Mouse (Mus musculus) hindbrain, embryonic 12.5 days (tissue): ENCODE measurements around the gene Atp1a1. TPM values are rescaled to one million over a fixed set of nuclear protein-coding genes. Genes with fewer than 3 reads are reported as not detected.
A peak's percentile ranks its signal among the peaks of the same experiment; 100 is the strongest.

Source experiments
- ATAC-seq: fragments of 200-750 bp; cut with Nextera tagmentation; 2 replicates; pipeline ENCODE4 v1.8.0; 2017; ENCODE audit warnings: moderate TSS enrichment; ENCODE audit not compliant: low FRiP score
- H3K27ac ChIP-seq: fragments of 300-500 bp; sonication (generic); 2 replicates; pipeline ENCODE4 v1.5.1; 2016; ENCODE audit warnings: mild to moderate bottlenecking
- H3K27me3 ChIP-seq: fragments of 300-500 bp; sonication (generic); 2 replicates; pipeline ENCODE4 v1.6.1; 2016; ENCODE audit warnings: mild to moderate bottlenecking
- H3K36me3 ChIP-seq: fragments of 300-500 bp; sonication (generic); 2 replicates; pipeline ENCODE4 v1.6.1; 2016; ENCODE audit warnings: mild to moderate bottlenecking
- H3K4me1 ChIP-seq: fragments of 300-500 bp; sonication (generic); 2 replicates; pipeline ENCODE4 v1.6.1; 2016
- H3K4me2 ChIP-seq: fragments of 300-500 bp; sonication (generic); replicated peaks from 2 replicates; pipeline ENCODE4 v1.6.1; 2016; ENCODE audit warnings: mild to moderate bottlenecking
- H3K4me3 ChIP-seq: fragments of 300-500 bp; sonication (generic); 2 replicates; pipeline ENCODE4 v1.5.1; 2016; ENCODE audit warnings: mild to moderate bottlenecking
- H3K9ac ChIP-seq: fragments of 300-500 bp; sonication (generic); 2 replicates; pipeline ENCODE4 v1.6.1; 2016; ENCODE audit warnings: mild to moderate bottlenecking, moderate library complexity
- H3K9me3 ChIP-seq: fragments of 300-500 bp; sonication (generic); replicated peaks from 2 replicates; pipeline ENCODE4 v1.6.1; 2016; ENCODE audit warnings: mild to moderate bottlenecking
- WGBS: fragments of 180-500 bp; shearing (Covaris S2); methylation state at CpG from one replicate; pipeline ENCODE4 v1.1.7; 2016; 5-methylcytosine and 5-hydroxymethylcytosine counted together
- polyA plus RNA-seq: library from polyadenylated mRNA; unstranded; fragments of >200 nt; fragmentation: Nextera tagmentation; extraction: Ambion mirVana; gene quantifications from 2 replicates; pipeline ENCODE4 v1.2.1, GENCODE M21; 2016

The Atp1a1 gene
- polyA plus RNA-seq, 1 experiment from 2014 or later = 63.0 TPM

- H3K9me3 ChIP-seq = no peaks in the 10 kb centered on the region
- H3K4me3 ChIP-seq = no peak overlapping the region
- 83% methylated on average over 7 of the region's 7 CpGs for WGBS
- H3K27ac ChIP-seq = no peak overlapping the region
- ATAC-seq = no peak
- no peaks in the 10 kb centered on the region for H3K36me3 ChIP-seq
- peaks cover 29% of the 10 kb centered on the region for H3K4me1 ChIP-seq
- no peak overlapping the region for H3K4me2 ChIP-seq
- H3K9ac ChIP-seq = no peak overlapping the region
- no peaks in the 10 kb centered on the region for H3K27me3 ChIP-seq
Measured at GRCm38 (mm10) chr3:101606861-101607455, 2.5 kb upstream of the Atp1a1 start.

- Histone ChIP-seq H3K9me3 (no peaks in the 10 kb centered on the region), H3K36me3 (no peaks in the 10 kb centered on the region), H3K27me3 (no peaks in the 10 kb centered on the region), H3K9ac (no peak overlapping the region), H3K4me3 (no peak overlapping the region), H3K27ac (no peak overlapping the region), H3K4me2 (no peak overlapping the region), H3K4me1 (peaks cover 30% of the 10 kb centered on the region)
- WGBS = 68% methylated on average over 2 of the region's 2 CpGs
- no peak for ATAC-seq
Measured at GRCm38 (mm10) chr3:101605721-101606120, 1.2 kb upstream of the Atp1a1 start.

DNA sequence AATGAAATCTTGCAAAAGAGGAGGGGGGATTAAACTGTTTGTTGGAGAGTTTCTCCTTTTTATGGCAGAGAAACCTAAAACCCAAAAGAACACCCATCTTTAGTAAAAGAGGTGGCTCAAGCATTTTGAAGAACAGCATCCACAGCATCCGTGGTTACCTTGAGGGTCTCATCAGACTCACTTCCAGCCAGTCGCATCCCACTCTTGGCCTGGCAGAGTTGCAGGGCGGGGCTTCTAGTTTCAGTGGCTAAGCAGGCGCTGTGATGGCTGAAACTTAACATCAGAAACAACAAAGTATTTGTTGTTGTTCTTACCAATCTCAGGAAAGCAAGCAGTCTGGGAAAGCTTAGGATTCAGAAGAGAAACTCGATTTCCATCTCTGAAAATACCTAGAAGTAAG, 807 bp upstream of the Atp1a1 start:
- peak overlapping the region; percentile 96 for H3K27ac ChIP-seq
- WGBS = 20% methylated on average over 5 of the region's 5 CpGs
- no peaks in the 10 kb centered on the region for H3K27me3 ChIP-seq
- peak overlapping the region; percentile 85 for H3K4me3 ChIP-seq
- H3K4me1 ChIP-seq = peaks cover 34% of the 10 kb centered on the region
- no peaks in the 10 kb centered on the region for H3K9me3 ChIP-seq
- ATAC-seq = no peak
- H3K4me2 ChIP-seq = peak overlapping the region; percentile 63
- no peaks in the 10 kb centered on the region for H3K36me3 ChIP-seq
- peak overlapping the region; percentile 91; the same call in 1 of the 2 replicates for H3K9ac ChIP-seq

GRCm38 (mm10) chr3:101603661-101604549, 579 bp downstream of the Atp1a1 start:
- no peaks in the 10 kb centered on the region for H3K36me3 ChIP-seq

DNA sequence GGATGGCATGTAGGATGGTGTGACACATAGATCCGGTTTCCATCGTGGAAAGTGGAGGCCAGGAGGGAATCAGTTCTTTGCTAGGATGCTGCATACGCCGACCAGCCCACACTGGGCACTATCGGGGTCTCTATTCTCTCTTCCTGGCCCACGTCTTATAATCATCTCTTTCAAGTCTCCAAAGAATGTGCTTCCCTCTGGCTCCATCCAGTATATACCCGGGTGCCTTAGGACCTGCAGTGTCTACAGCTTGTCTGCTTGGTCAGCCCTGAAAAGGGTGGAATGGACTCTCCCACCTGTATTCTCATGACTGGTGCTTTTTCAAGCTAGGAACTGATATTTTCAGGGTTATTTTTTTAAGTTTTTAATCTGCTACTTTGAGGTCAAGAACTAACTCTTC, 1.3 kb downstream of the Atp1a1 start:
- no peak for ATAC-seq
- no peaks in the 10 kb centered on the region for H3K27me3 ChIP-seq
- WGBS = 38% methylated on average over 7 of the region's 7 CpGs
- H3K27ac ChIP-seq = peak overlapping the region; percentile 96
- H3K4me1 ChIP-seq = peaks cover 54% of the 10 kb centered on the region
- H3K4me3 ChIP-seq = peak overlapping the region; percentile 85
- peak overlapping the region; percentile 91 for H3K9ac ChIP-seq
- no peaks in the 10 kb centered on the region for H3K36me3 ChIP-seq
- H3K4me2 ChIP-seq = peak overlapping the region; percentile 63
- H3K9me3 ChIP-seq = no peaks in the 10 kb centered on the region

More at GRCm38 (mm10) chr3:101603661-101604549, 579 bp downstream of the Atp1a1 start:
- no peaks in the 10 kb centered on the region for H3K27me3 ChIP-seq
- peak overlapping the region; percentile 91 for H3K9ac ChIP-seq
- H3K27ac ChIP-seq = peak overlapping the region; percentile 96
- under 1% methylated on average over 41 of the region's 68 CpGs for WGBS
- peak; percentile 86 for ATAC-seq
- peak overlapping the region; percentile 63 for H3K4me2 ChIP-seq
- H3K4me3 ChIP-seq = peak overlapping the region; percentile 85
- H3K9me3 ChIP-seq = no peaks in the 10 kb centered on the region
- H3K4me1 ChIP-seq = peaks cover 47% of the 10 kb centered on the region

DNA sequence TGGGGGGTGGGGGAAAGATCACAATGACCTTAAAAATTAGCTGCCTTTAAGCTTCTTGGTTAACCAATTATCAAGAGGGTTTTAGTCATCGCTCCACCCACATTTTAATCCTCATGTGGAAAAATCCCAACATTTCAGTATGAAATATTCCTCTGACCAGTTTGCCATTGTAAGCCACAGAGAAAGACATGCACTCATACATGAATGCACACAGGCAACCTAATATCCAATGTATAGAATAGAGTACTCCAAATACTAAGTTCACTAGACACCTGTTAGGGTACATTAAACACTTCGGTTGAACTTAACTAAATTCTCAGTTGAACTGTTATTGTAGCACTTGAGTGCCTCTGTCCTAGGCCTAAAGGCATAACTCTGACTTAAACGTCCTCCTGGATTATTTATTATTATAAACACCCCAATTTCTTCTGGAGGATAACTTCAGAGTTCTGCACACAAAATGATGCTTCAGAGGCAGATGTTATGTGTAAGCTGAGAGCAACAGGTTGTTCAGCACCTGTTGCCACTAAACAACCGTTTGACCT, 1.9 kb downstream of the Atp1a1 start:
- no peaks in the 10 kb centered on the region for H3K36me3 ChIP-seq
- H3K4me2 ChIP-seq = peak overlapping the region; percentile 63
- H3K4me1 ChIP-seq = peaks cover 59% of the 10 kb centered on the region
- WGBS = 74% methylated on average over 4 of the region's 4 CpGs
- peak overlapping the region; percentile 85 for H3K4me3 ChIP-seq
- no peak overlapping the region for H3K9ac ChIP-seq
- ATAC-seq = no peak
- no peaks in the 10 kb centered on the region for H3K27me3 ChIP-seq
- H3K9me3 ChIP-seq = no peaks in the 10 kb centered on the region
- no peak overlapping the region for H3K27ac ChIP-seq

GRCm38 (mm10) chr3:101601687-101602086, 2.8 kb downstream of the Atp1a1 start:
- no peak for ATAC-seq
- Histone ChIP-seq H3K9ac (no peak overlapping the region), H3K27ac (no peak overlapping the region), H3K9me3 (no peaks in the 10 kb centered on the region), H3K36me3 (no peaks in the 10 kb centered on the region), H3K4me2 (peak overlapping the region; percentile 63), H3K4me3 (no peak overlapping the region), H3K4me1 (peaks cover 67% of the 10 kb centered on the region), H3K27me3 (no peaks in the 10 kb centered on the region)
- WGBS = 49% methylated on average over 4 of the region's 4 CpGs

GRCm38 (mm10) chr3:101601003-101601525, 3.4 kb downstream of the Atp1a1 start:
- no peaks in the 10 kb centered on the region for H3K9me3 ChIP-seq
- WGBS = 59% methylated on average over 8 of the region's 8 CpGs
- H3K4me2 ChIP-seq = peak overlapping the region; percentile 63; the same call in 1 of the 2 replicates
- H3K9ac ChIP-seq = no peak overlapping the region
- no peaks in the 10 kb centered on the region for H3K36me3 ChIP-seq
- H3K27ac ChIP-seq = peak overlapping the region; percentile 19; the same call in 1 of the 2 replicates
- peaks cover 73% of the 10 kb centered on the region for H3K4me1 ChIP-seq
- no peak for ATAC-seq
- H3K27me3 ChIP-seq = no peaks in the 10 kb centered on the region
- no peak overlapping the region for H3K4me3 ChIP-seq

DNA sequence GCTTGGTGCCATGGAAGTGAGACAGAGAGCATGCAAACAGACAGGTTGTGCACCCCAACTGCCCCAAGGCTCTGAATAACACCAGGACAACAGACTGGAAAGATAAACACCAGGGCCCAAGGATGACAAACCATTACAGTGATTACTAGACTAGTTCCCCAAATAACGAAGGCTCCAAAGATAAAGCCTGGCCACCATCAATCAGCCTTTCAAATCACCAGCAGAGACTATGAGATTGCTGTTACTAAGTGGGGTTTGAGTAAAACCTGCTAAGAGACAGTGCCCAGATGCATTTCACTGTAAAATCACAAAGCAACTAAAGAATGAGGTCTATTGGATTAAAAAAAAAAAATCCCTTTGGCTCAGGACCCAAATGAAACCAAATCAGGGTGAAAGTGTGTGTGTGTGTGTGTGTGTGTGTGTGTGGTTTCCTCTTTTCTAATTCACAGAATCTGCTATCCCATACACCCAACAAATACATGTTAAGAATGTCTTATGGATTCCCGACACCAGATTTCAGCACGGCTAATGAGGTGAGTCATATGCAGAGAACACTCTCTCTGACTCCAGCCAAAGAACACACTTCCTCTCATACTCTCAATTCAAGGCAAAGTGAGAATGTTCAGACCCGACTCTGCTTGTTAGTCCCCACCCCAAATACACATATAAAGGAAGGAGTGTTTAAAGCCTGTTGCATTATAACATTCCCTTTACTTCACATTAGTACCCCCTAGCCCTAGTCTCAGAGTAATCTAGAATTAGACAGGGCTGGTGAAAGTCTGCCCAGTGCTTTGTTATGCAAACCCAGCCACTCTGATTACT, 4.4 kb downstream of the Atp1a1 start:
- WGBS = 26% methylated on average over 4 of the region's 4 CpGs
- Histone ChIP-seq H3K4me3 (no peak overlapping the region), H3K36me3 (peaks cover under 1% of the 10 kb centered on the region; the same call in 1 of the 2 replicates), H3K27me3 (no peaks in the 10 kb centered on the region), H3K27ac (peak overlapping the region; percentile 19), H3K4me1 (peaks cover 76% of the 10 kb centered on the region), H3K9me3 (no peaks in the 10 kb centered on the region), H3K9ac (no peak overlapping the region), H3K4me2 (peak overlapping the region; percentile 63; the same call in 1 of the 2 replicates)
- ATAC-seq = no peak

DNA sequence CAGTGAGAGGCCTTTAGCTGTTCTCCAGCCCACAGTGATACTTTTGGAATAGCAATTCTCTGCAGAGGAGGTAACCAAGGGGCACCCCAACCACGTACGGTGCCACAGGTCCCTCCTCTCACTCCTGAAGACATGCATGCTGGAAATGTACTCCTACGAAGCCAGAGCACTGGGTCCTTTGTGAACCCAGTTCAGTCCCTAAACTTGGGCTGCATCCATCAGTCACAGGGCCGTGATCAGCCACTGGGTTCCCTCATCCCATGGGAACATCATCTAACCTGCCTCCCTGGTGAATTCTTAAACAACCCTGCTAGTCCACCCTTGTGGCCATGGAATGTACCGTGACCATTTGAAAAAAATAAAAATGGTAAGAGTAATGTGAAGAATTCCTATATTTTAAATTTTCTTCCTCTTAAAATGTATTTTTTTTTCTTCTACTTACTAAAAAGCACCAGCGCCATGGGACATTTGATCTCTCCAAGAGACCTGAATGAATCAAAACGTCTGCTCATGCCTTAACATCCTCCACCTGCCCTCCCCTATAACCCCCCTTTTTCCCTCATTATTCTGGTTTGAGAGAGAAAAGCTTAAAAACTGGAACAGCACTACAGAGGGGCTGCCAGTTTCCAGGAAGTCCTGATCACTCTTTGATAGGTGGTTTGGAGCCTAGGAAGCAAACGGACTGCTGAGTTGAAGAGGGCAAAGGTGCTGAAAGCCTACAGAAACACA, 5.1 kb downstream of the Atp1a1 start:
- Histone ChIP-seq H3K27me3 (no peaks in the 10 kb centered on the region), H3K27ac (0 out of 2 replicates have a peak overlapping the region, but pooled peaks have one; percentile 19), H3K9ac (no peak overlapping the region), H3K9me3 (no peaks in the 10 kb centered on the region), H3K36me3 (peaks cover 7% of the 10 kb centered on the region; the same call in 1 of the 2 replicates), H3K4me3 (no peak overlapping the region), H3K4me1 (peaks cover 79% of the 10 kb centered on the region), H3K4me2 (no peak overlapping the region)
- 63% methylated on average over 8 of the region's 8 CpGs for WGBS
- no peak for ATAC-seq
